Mouse (Mus musculus) midbrain, postnatal 0 days (tissue): ENCODE measurements around the gene C1qtnf1. TPM values are rescaled to one million over a fixed set of nuclear protein-coding genes. Genes with fewer than 3 reads are reported as not detected.
A peak's percentile ranks its signal among the peaks of the same experiment; 100 is the strongest.
"Not testable (repeated sequence)": the region's sequence is repeated elsewhere in the genome, so short reads cannot be mapped to it uniquely, and the experiment has no call there.

Experiments used
- ATAC-seq: fragments of 200-750 bp; cut with Nextera tagmentation; 2 replicates; pipeline ENCODE4 v1.8.0; 2017; ENCODE audit warnings: moderate number of reproducible peaks, mild to moderate bottlenecking, moderate TSS enrichment, moderate library complexity; ENCODE audit not compliant: low FRiP score
- DNase-seq: peaks from one replicate; pipeline ENCODE4 v3.0.0-alpha.2; 2015; ENCODE audit warnings: low spot score
- H3K27ac ChIP-seq: fragments of 300-500 bp; sonication (generic); 2 replicates; pipeline ENCODE4 v1.5.1; 2014; ENCODE audit warnings: low read depth, mild to moderate bottlenecking, low read length, mixed read lengths
- H3K27me3 ChIP-seq: fragments of 300-500 bp; sonication (generic); 2 replicates; pipeline ENCODE4 v1.6.1; 2014; ENCODE audit warnings: low read length, control low read depth, mixed read lengths; ENCODE audit not compliant: insufficient read depth
- H3K36me3 ChIP-seq: fragments of 300-500 bp; sonication (generic); 2 replicates; pipeline ENCODE4 v1.6.1; 2014; ENCODE audit warnings: low read length, control low read depth, mixed read lengths; ENCODE audit not compliant: insufficient read depth
- H3K4me1 ChIP-seq: fragments of 300-500 bp; sonication (generic); 2 replicates; pipeline ENCODE4 v1.6.1; 2014; ENCODE audit warnings: mild to moderate bottlenecking, control low read depth, antibody characterized with exemption, low read length, mixed read lengths; ENCODE audit not compliant: insufficient read depth
- H3K4me2 ChIP-seq: fragments of 300-500 bp; sonication (generic); 2 replicates; pipeline ENCODE4 v1.6.1; 2014; ENCODE audit warnings: low read depth, mild to moderate bottlenecking, low read length, mixed read lengths; ENCODE audit not compliant: poor library complexity, severe bottlenecking
- H3K4me3 ChIP-seq: fragments of 300-500 bp; sonication (generic); 2 replicates; pipeline ENCODE4 v1.5.1; 2014; ENCODE audit warnings: low read depth, mild to moderate bottlenecking, low read length, moderate library complexity
- H3K9ac ChIP-seq: fragments of 300-500 bp; sonication (generic); replicated peaks from 2 replicates; pipeline ENCODE4 v1.6.1; 2014; ENCODE audit warnings: mild to moderate bottlenecking, low read length, moderate library complexity, mixed read lengths; ENCODE audit not compliant: poor library complexity, severe bottlenecking
- H3K9me3 ChIP-seq: fragments of 300-500 bp; sonication (generic); 2 replicates; pipeline ENCODE4 v1.6.1; 2016; ENCODE audit warnings: low read length, control low read depth
- CTCF ChIP-seq: IDR thresholded peaks from 2 replicates; pipeline ENCODE4 v1.5.1; 2016; ENCODE audit warnings: antibody characterized with exemption, mild to moderate bottlenecking
- WGBS: fragments of 180-500 bp; shearing (Covaris S2); extraction: QIAGEN DNeasy Blood & Tissue Kit; methylation state at CpG from one replicate; pipeline ENCODE4 v1.1.7; 2014; 5-methylcytosine and 5-hydroxymethylcytosine counted together
- polyA plus RNA-seq: library from polyadenylated mRNA; unstranded; fragments of >200 nt; fragmentation: Nextera tagmentation; extraction: Ambion mirVana; gene quantifications from 2 replicates; pipeline ENCODE4 v1.2.1, GENCODE M21; 2015
- total RNA-seq: library from RNA; depleted of rRNA; stranded (reverse); fragments of >200 nt; gene quantifications from 2 replicates; pipeline ENCODE4 v1.2.3, GENCODE M21; 2014; rRNA removed

C1qtnf1 gene
- total RNA-seq (7.8 and 8.7 TPM in 2 replicates), polyA plus RNA-seq (5.2 and 5.5 TPM in 2 replicates)

GRCm38 (mm10) chr11:118427986-118428385 lies at the start of gene C1qtnf1:
Gene C1qtnf1, plus strand, starts transcription at chr11:118428203.
- TF ChIP-seq CTCF: peak; percentile 16; the same call in 1 of the 2 replicates
- H3K27me3 ChIP-seq: no peaks in the 10 kb centered on the region
- no peaks in the 10 kb centered on the region for H3K9me3 ChIP-seq
- ATAC-seq: no peak
- peaks cover 10% of the 10 kb centered on the region for H3K4me1 ChIP-seq
- 2% methylated on average over 8 of the region's 8 CpGs for WGBS
- 0 out of 2 replicates have a peak within 1 kb of the TSS, but pooled peaks have one; percentile 18 for H3K27ac ChIP-seq
- DNase-seq: peak; percentile 51
- H3K4me3 ChIP-seq: peak within 1 kb of the TSS; percentile 26
- H3K9ac ChIP-seq: peak within 1 kb of the TSS; percentile 46; the same call in 1 of the 2 replicates
- no peaks in the 10 kb centered on the region for H3K36me3 ChIP-seq
- peak within 1 kb of the TSS; percentile 42 for H3K4me2 ChIP-seq

- H3K36me3 ChIP-seq: no peaks in the 10 kb centered on the region
- no peak overlapping the region for H3K4me3 ChIP-seq
- H3K27me3 ChIP-seq: no peaks in the 10 kb centered on the region
- H3K9ac ChIP-seq: no peak overlapping the region
- H3K4me1 ChIP-seq: no peaks in the 10 kb centered on the region
- TF ChIP-seq CTCF: no peak
- H3K9me3 ChIP-seq: no peaks in the 10 kb centered on the region
- no peak overlapping the region for H3K27ac ChIP-seq
- 85% methylated on average over 6 of the region's 6 CpGs for WGBS
- no peak for DNase-seq
- ATAC-seq: no peak
- no peak overlapping the region for H3K4me2 ChIP-seq
Observed at GRCm38 (mm10) chr11:118378656-118379055, 49.3 kb upstream of the C1qtnf1 start.

GRCm38 (mm10) chr11:118379251-118380009 lies 48.6 kb upstream of the C1qtnf1 start:
- Histone ChIP-seq H3K9me3 (no peaks in the 10 kb centered on the region), H3K36me3 (no peaks in the 10 kb centered on the region), H3K9ac (no peak overlapping the region), H3K4me3 (no peak overlapping the region), H3K27ac (no peak overlapping the region), H3K27me3 (no peaks in the 10 kb centered on the region), H3K4me1 (no peaks in the 10 kb centered on the region), H3K4me2 (no peak overlapping the region)
- 43% methylated on average over 11 of the region's 11 CpGs for WGBS
- peak; percentile 86 for DNase-seq
- 0 out of 2 replicates have a peak, but pooled peaks have one; percentile 31 for ATAC-seq
- TF ChIP-seq CTCF: peak; percentile 91

GRCm38 (mm10) chr11:118387816-118388215 lies 40.2 kb upstream of the C1qtnf1 start:
- not testable (repeated sequence) for H3K4me2 ChIP-seq, H3K36me3 ChIP-seq, H3K9ac ChIP-seq, H3K4me3 ChIP-seq, H3K27me3 ChIP-seq, DNase-seq, H3K4me1 ChIP-seq, ATAC-seq, H3K27ac ChIP-seq, H3K9me3 ChIP-seq
- 94% methylated on average over 13 of the region's 13 CpGs for WGBS

GRCm38 (mm10) chr11:118393991-118394390 lies 34.0 kb upstream of the C1qtnf1 start:
- Histone ChIP-seq H3K36me3 (peaks cover 4% of the 10 kb centered on the region; the same call in 1 of the 2 replicates), H3K9ac (no peak overlapping the region), H3K4me2 (no peak overlapping the region), H3K9me3 (no peaks in the 10 kb centered on the region), H3K4me3 (no peak overlapping the region), H3K27ac (no peak overlapping the region), H3K27me3 (no peaks in the 10 kb centered on the region), H3K4me1 (no peaks in the 10 kb centered on the region)
- DNase-seq: no peak
- TF ChIP-seq CTCF: no peak
- 79% methylated on average over 5 of the region's 5 CpGs for WGBS
- no peak for ATAC-seq

- 37% methylated on average over 6 of the region's 6 CpGs for WGBS
- ATAC-seq (no peak), DNase-seq (no peak)
- Histone ChIP-seq H3K4me3 (no peak overlapping the region), H3K36me3 (peaks cover 4% of the 10 kb centered on the region; the same call in 1 of the 2 replicates), H3K4me2 (no peak overlapping the region), H3K9ac (no peak overlapping the region), H3K9me3 (no peaks in the 10 kb centered on the region), H3K27me3 (no peaks in the 10 kb centered on the region), H3K27ac (no peak overlapping the region), H3K4me1 (no peaks in the 10 kb centered on the region)
- TF ChIP-seq CTCF: no peak
Observed at GRCm38 (mm10) chr11:118394538-118394937, 33.5 kb upstream of the C1qtnf1 start.
